ENCODE assay signal across 40 mouse cellular contexts in genomic region chr3:36186510-36186909, GRCm38 (mm10). TPM values are rescaled to one million over a fixed set of nuclear protein-coding genes. Genes with fewer than 3 reads are reported as not detected.
"Had no signal": no experiment of that assay in that cellular context is flagged by ENCODE, and none has a peak within 500 bp of the region (broad histone marks: within the 10 kb centered on the region; RNA-seq: fewer than 3 reads in every experiment).

No protein-coding gene starts in this region.

- H3K27ac ChIP-seq: limb, embryonic 10.5 days; limb, embryonic 12.5 days; limb, embryonic 13.5 days; limb, embryonic 15.5 days; liver, embryonic 12.5 days; liver, embryonic 13.5 days; liver, embryonic 14.5 days; liver, embryonic 15.5 days; lung, embryonic 15.5 days; macrophage; midbrain, embryonic 10.5 days; midbrain, embryonic 12.5 days; midbrain, embryonic 13.5 days; midbrain, embryonic 15.5 days; neural tube, embryonic 12.5 days; neural tube, embryonic 13.5 days had no signal

- DNase-seq: left cerebral cortex, postnatal 4 days; liver; liver, embryonic 13.5 days; liver, postnatal 0 days; lung, adult 18-20 months; lung, adult 2 months; lung, embryonic 14.5 days; lung, postnatal 10 days; lung, postnatal 14 days; lung, postnatal 36 days; lung, postnatal 4 days; midbrain, embryonic 14.5 days had no signal

- H3K4me3 ChIP-seq: limb, embryonic 10.5 days; limb, embryonic 12.5 days; limb, embryonic 13.5 days; limb, embryonic 15.5 days; liver, embryonic 12.5 days; liver, embryonic 13.5 days; liver, embryonic 15.5 days; lung, embryonic 15.5 days; megakaryocyte, embryonic 14.5 days; midbrain, embryonic 10.5 days; midbrain, embryonic 12.5 days; midbrain, embryonic 13.5 days; midbrain, embryonic 15.5 days; myocyte; neural tube, embryonic 12.5 days; neural tube, embryonic 13.5 days had no signal

- H3K27me3 ChIP-seq: limb, embryonic 12.5 days; limb, embryonic 13.5 days; limb, embryonic 15.5 days; liver, embryonic 12.5 days; liver, embryonic 13.5 days; liver, embryonic 15.5 days; lung, embryonic 15.5 days; midbrain, embryonic 12.5 days; midbrain, embryonic 13.5 days; midbrain, embryonic 15.5 days; neural tube, embryonic 12.5 days; neural tube, embryonic 13.5 days had no signal

- ATAC-seq: liver, embryonic 12.5 days; liver, postnatal 0 days; lung, postnatal 0 days; midbrain, embryonic 13.5 days; midbrain, embryonic 15.5 days; midbrain, embryonic 16.5 days had no signal

- H3K36me3 ChIP-seq: limb, embryonic 10.5 days; limb, embryonic 12.5 days; limb, embryonic 13.5 days; limb, embryonic 15.5 days; liver, embryonic 12.5 days; liver, embryonic 13.5 days; liver, embryonic 15.5 days; lung, embryonic 15.5 days; midbrain, embryonic 10.5 days; midbrain, embryonic 12.5 days; midbrain, embryonic 13.5 days; midbrain, embryonic 15.5 days; neural tube, embryonic 12.5 days; neural tube, embryonic 13.5 days had no signal

- H3K9ac ChIP-seq: limb, embryonic 12.5 days; limb, embryonic 13.5 days; limb, embryonic 15.5 days; liver, embryonic 12.5 days; liver, embryonic 13.5 days; liver, embryonic 14.5 days; liver, embryonic 15.5 days; liver, postnatal 0 days; lung, embryonic 14.5 days; lung, embryonic 15.5 days; midbrain, embryonic 12.5 days; midbrain, embryonic 13.5 days; midbrain, embryonic 15.5 days; neural tube, embryonic 12.5 days; neural tube, embryonic 13.5 days had no signal

- H3K4me2 ChIP-seq: limb, embryonic 12.5 days; limb, embryonic 13.5 days; limb, embryonic 15.5 days; liver, embryonic 11.5 days; liver, embryonic 12.5 days; liver, embryonic 13.5 days; liver, embryonic 15.5 days; lung, embryonic 14.5 days; lung, embryonic 15.5 days; midbrain, embryonic 11.5 days; midbrain, embryonic 12.5 days; midbrain, embryonic 13.5 days; midbrain, embryonic 15.5 days; neural tube, embryonic 12.5 days; neural tube, embryonic 13.5 days had no signal

- H3K4me1 ChIP-seq: limb, embryonic 10.5 days; limb, embryonic 12.5 days; limb, embryonic 13.5 days; limb, embryonic 15.5 days; liver, embryonic 12.5 days; liver, embryonic 13.5 days; liver, embryonic 15.5 days; lung, embryonic 15.5 days; midbrain, embryonic 10.5 days; midbrain, embryonic 12.5 days; midbrain, embryonic 13.5 days; midbrain, embryonic 15.5 days; neural tube, embryonic 12.5 days; neural tube, embryonic 13.5 days had no signal

- H3K9me3 ChIP-seq: limb, embryonic 10.5 days; limb, embryonic 12.5 days; limb, embryonic 13.5 days; limb, embryonic 15.5 days; liver, embryonic 12.5 days; liver, embryonic 13.5 days; liver, embryonic 15.5 days; lung, embryonic 15.5 days; megakaryocyte, embryonic 14.5 days; midbrain, embryonic 10.5 days; midbrain, embryonic 12.5 days; midbrain, embryonic 13.5 days; midbrain, embryonic 15.5 days; neural tube, embryonic 12.5 days; neural tube, embryonic 13.5 days had no signal

RNA-seq across cellular contexts. Expression of gene Qrfpr, which starts 35.6 kb away (rescaled TPM):
- total RNA-seq: liver, adult 2 months; megakaryocyte progenitor cell, adult 5-6 weeks; megakaryocyte-erythroid progenitor cell, adult 5-6 weeks; monocyte, adult 5-6 weeks had no signal
- polyA plus RNA-seq: limb, embryonic 11.5 days; liver, adult 2 months; liver, embryonic 11.5 days; liver, embryonic 12.5 days; liver, embryonic 13.5 days; liver, embryonic 14.5 days; liver, embryonic 15.5 days; liver, embryonic 16.5 days; liver, postnatal 0 days; lung, adult 2 months; macrophage; midbrain, embryonic 10.5 days; midbrain, embryonic 11.5 days; midbrain, embryonic 12.5 days; myocyte; neural tube, embryonic 11.5 days; neural tube, embryonic 12.5 days had no signal
